ENCODE assay signal across 8 mouse cellular contexts in genomic region chr9:101075694-101076093, GRCm38 (mm10). TPM values are rescaled to one million over a fixed set of nuclear protein-coding genes. Genes with fewer than 3 reads are reported as not detected.
DNase-seq lines count a peak whose midpoint lies in the region; ATAC-seq and TF ChIP-seq lines count a peak whose summit lies in the region.

No protein-coding gene starts in this region.

- H3K4me2 ChIP-seq in embryonic facial prominence, embryonic 14.5 days (ENCODE audit: low read depth, low read length) = peak overlapping the region; percentile 85
- H3K4me2 ChIP-seq in intestine, embryonic 16.5 days (ENCODE audit: low read depth, low read length) = peak overlapping the region; percentile 69
- peak overlapping the region; percentile 95 for H3K4me2 ChIP-seq in neural tube, embryonic 12.5 days (replicated peaks)

- H3K9me3 ChIP-seq in embryonic facial prominence, embryonic 14.5 days (ENCODE audit: control insufficient read depth, low read length) = no peaks in the 10 kb centered on the region
- H3K9me3 ChIP-seq in intestine, embryonic 16.5 days (ENCODE audit: control insufficient read depth, low read length) = no peaks in the 10 kb centered on the region
- no peaks in the 10 kb centered on the region for H3K9me3 ChIP-seq in neural tube, embryonic 12.5 days

- H3K9ac ChIP-seq in embryonic facial prominence, embryonic 14.5 days (ENCODE audit: low read depth, low read length) = peak overlapping the region; percentile 99
- peak overlapping the region; percentile 99 for H3K9ac ChIP-seq in intestine, embryonic 16.5 days (ENCODE audit: low read depth, low read length)
- peak overlapping the region; percentile 97 for H3K9ac ChIP-seq in neural tube, embryonic 12.5 days

- intact Hi-C loops in left cerebral cortex, adult 2 months (cut with DNase I) = no loop called here

- no peak for ATAC-seq in embryonic facial prominence, embryonic 14.5 days (ENCODE audit: low read depth)
- no peak for ATAC-seq in intestine, embryonic 16.5 days
- no peak for ATAC-seq in neural tube, embryonic 12.5 days (ENCODE audit: low FRiP score, low read depth)

- no peak for DNase-seq in left cerebral cortex, adult 2 months (ENCODE audit: extremely low spot score in 1 of 2, low spot score in 2 of 2)
- no peak for DNase-seq in left cerebral cortex, adult 18-20 months (ENCODE audit: low spot score in 2 of 2)
- no peak for DNase-seq in embryonic facial prominence, embryonic 14.5 days (ENCODE audit: low spot score)
- DNase-seq in thymus, adult 18-20 months = no peak
- DNase-seq in urinary bladder, postnatal 25 days (ENCODE audit: low spot score) = no peak
- no peak for DNase-seq in urinary bladder, postnatal 14 days (ENCODE audit: low spot score)

- H3K4me3 ChIP-seq in left cerebral cortex, adult 2 months = peak overlapping the region; percentile 96
- H3K4me3 ChIP-seq in embryonic facial prominence, embryonic 14.5 days (ENCODE audit: low read depth, low read length) = peak overlapping the region; percentile 99
- peak overlapping the region; percentile 72 for H3K4me3 ChIP-seq in intestine, embryonic 16.5 days (ENCODE audit: low read length)
- H3K4me3 ChIP-seq in neural tube, embryonic 12.5 days = peak overlapping the region; percentile 97

- H3K27ac ChIP-seq in left cerebral cortex, adult 2 months = peak overlapping the region; percentile 4; the same call in 1 of the 2 replicates
- no peak overlapping the region for H3K27ac ChIP-seq in embryonic facial prominence, embryonic 14.5 days (replicated peaks; ENCODE audit: low read depth, low read length)
- peak overlapping the region; percentile 100 for H3K27ac ChIP-seq in intestine, embryonic 16.5 days (ENCODE audit: low read length)
- H3K27ac ChIP-seq in neural tube, embryonic 12.5 days = no peak overlapping the region

- under 1% methylated on average over 8 of the region's 8 CpGs for WGBS in embryonic facial prominence, embryonic 14.5 days
- WGBS in intestine, embryonic 16.5 days = under 1% methylated on average over 8 of the region's 8 CpGs
- WGBS in neural tube, embryonic 12.5 days = under 1% methylated on average over 8 of the region's 8 CpGs

- peaks cover 23% of the 10 kb centered on the region for H3K4me1 ChIP-seq in embryonic facial prominence, embryonic 14.5 days (ENCODE audit: control insufficient read depth, insufficient read depth, low read length)
- H3K4me1 ChIP-seq in intestine, embryonic 16.5 days (ENCODE audit: control insufficient read depth, insufficient read depth, low read length) = peaks cover 19% of the 10 kb centered on the region
- peaks cover 26% of the 10 kb centered on the region for H3K4me1 ChIP-seq in neural tube, embryonic 12.5 days

- H3K27me3 ChIP-seq in embryonic facial prominence, embryonic 14.5 days (replicated peaks; ENCODE audit: control insufficient read depth, insufficient read depth, low read length) = no peaks in the 10 kb centered on the region
- H3K27me3 ChIP-seq in intestine, embryonic 16.5 days (replicated peaks; ENCODE audit: control insufficient read depth, insufficient read depth, low read length) = no peaks in the 10 kb centered on the region
- no peaks in the 10 kb centered on the region for H3K27me3 ChIP-seq in neural tube, embryonic 12.5 days (replicated peaks)

- no peak for TF ChIP-seq CTCF in left cerebral cortex, adult 2 months (IDR thresholded peaks at IDR 0.05)

- H3K36me3 ChIP-seq in embryonic facial prominence, embryonic 14.5 days (ENCODE audit: control insufficient read depth, insufficient read depth, low read length) = no peaks in the 10 kb centered on the region
- H3K36me3 ChIP-seq in intestine, embryonic 16.5 days (ENCODE audit: control insufficient read depth, insufficient read depth, low read length) = no peaks in the 10 kb centered on the region
- H3K36me3 ChIP-seq in neural tube, embryonic 12.5 days = no peaks in the 10 kb centered on the region

RNA-seq across cellular contexts. Expression of gene Msl2, which starts 1.8 kb away (rescaled TPM):
- total RNA-seq in left cerebral cortex, adult 2 months (2021) = 10 to 100 TPM; 61.7 to 64.5 TPM
- total RNA-seq in left cerebral cortex, adult 18-20 months (2021) = 10 to 100 TPM; 63.0 to 63.5 TPM
- 6.2 and 6.8 TPM in 2 replicates for polyA plus RNA-seq in embryonic facial prominence, embryonic 14.5 days (2014; fragmentation: Nextera tagmentation; extraction: Ambion mirVana)
- polyA plus RNA-seq in intestine, embryonic 16.5 days (2015; fragmentation: Nextera tagmentation; extraction: Ambion mirVana) = 2.6 TPM in 2 replicates
- 7.6 and 8.8 TPM in 2 replicates for polyA plus RNA-seq in neural tube, embryonic 12.5 days (2016; fragmentation: Nextera tagmentation; extraction: Ambion mirVana)

RNA-seq across cellular contexts. Expression of gene Pccb, which starts 41.0 kb away (rescaled TPM):
- total RNA-seq in left cerebral cortex, adult 2 months (2021) = 10 to 100 TPM; 38.0 to 38.7 TPM
- total RNA-seq in left cerebral cortex, adult 18-20 months (2021) = 10 to 100 TPM; 36.7 to 40.5 TPM
- 25.0 and 28.5 TPM in 2 replicates for polyA plus RNA-seq in embryonic facial prominence, embryonic 14.5 days (2014; fragmentation: Nextera tagmentation; extraction: Ambion mirVana)
- 29.8 and 30.9 TPM in 2 replicates for polyA plus RNA-seq in intestine, embryonic 16.5 days (2015; fragmentation: Nextera tagmentation; extraction: Ambion mirVana)
- 17.0 and 17.7 TPM in 2 replicates for polyA plus RNA-seq in neural tube, embryonic 12.5 days (2016; fragmentation: Nextera tagmentation; extraction: Ambion mirVana)

Comparison
In these comparisons a context has a peak if more than half of its experiments do, and no peak if none do; other contexts are left out.
1. H3K27ac ChIP-seq: peak in left cerebral cortex, adult 2 months (single experiment) and intestine, embryonic 16.5 days (single experiment); none in embryonic facial prominence, embryonic 14.5 days (single experiment) and neural tube, embryonic 12.5 days (single experiment).
2. Peak in every context shown above with its lines, with median percentiles within 50 percentile points of each other: H3K4me3 ChIP-seq, H3K4me2 ChIP-seq and H3K9ac ChIP-seq.